Mouse (Mus musculus) skeletal muscle tissue, adult 2 months (tissue): Measurements from ENCODE around the gene Pold4.

Source experiments
- DNase-seq: peaks from one replicate; pipeline ENCODE4 v3.0.0-alpha.2; 2012; ENCODE audit warnings: low read depth, low spot score

Gene Pold4

GRCm38 (mm10) chr19:4268566-4269361 is 37.1 kb downstream of the Pold4 start, which contains the start of gene Ssh3:
Gene Ssh3, minus strand, starts transcription at chr19:4269180.
- DNase-seq, result peak; percentile 44

- no peak for DNase-seq
These were observed 38.5 kb downstream of the Pold4 start for GRCm38 (mm10) chr19:4270187-4270586.

GRCm38 (mm10) chr19:4270972-4271371 is 39.3 kb downstream of the Pold4 start:
- no peak for DNase-seq

- no peak for DNase-seq
These were observed 47.8 kb downstream of the Pold4 start for GRCm38 (mm10) chr19:4279487-4279886.

GRCm38 (mm10) chr19:4280425-4280824 is 48.7 kb downstream of the Pold4 start:
- DNase-seq, result no peak

GRCm38 (mm10) chr19:4282898-4283553 is 51.3 kb downstream of the Pold4 start, which contains the start of gene Ankrd13d:
Gene Ankrd13d, minus strand, starts transcription at chr19:4283137.
- DNase-seq, result peak; percentile 74
